Mouse (Mus musculus) lung, postnatal 36 days (tissue): ENCODE data around the gene Plekhm3.

Experiments
- DNase-seq: peaks from one replicate; pipeline ENCODE4 v3.0.0; 2022; ENCODE audit warnings: mixed read lengths

Plekhm3 gene

DNA sequence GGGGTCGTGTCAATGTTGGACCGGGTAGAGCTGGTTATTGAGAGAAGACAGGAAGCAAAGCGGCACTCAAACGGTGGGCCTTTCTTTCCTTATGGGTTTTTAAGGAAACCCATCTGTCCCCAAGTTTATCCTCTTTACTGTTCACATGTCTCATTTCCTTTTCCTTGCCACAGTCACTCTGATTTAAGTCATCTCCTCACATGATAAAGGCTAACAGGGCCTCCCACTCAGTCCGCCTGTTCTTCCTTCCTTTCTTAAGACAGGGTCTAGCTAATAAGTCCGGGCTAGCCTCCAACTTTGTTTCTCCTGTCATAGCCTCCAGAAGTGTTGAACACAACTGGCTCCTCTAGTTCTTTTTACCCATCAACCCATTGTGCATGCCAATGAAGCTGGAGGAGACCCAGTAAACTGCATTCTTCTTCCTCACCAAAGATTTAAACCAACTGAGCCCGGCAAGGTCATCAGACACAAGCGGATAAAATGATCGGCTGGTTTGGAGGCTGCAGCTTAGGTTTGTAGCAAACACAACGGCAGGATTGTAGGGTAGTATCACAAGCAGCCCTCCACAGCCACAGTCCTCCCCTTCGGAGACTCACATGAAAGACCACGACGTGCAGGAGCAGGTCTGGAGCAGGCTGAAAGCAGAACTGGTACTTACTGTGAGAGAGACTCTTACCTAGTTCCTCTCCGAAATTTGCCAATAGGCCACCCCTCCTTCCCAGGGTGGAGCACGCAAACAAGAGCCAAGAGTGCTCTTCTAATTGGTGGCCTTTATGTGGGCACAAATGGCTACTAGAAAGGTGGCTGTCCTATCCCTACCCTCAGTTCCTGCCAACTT lies 29.0 kb downstream of the Plekhm3 start:
- peak; percentile 70 for DNase-seq

DNA sequence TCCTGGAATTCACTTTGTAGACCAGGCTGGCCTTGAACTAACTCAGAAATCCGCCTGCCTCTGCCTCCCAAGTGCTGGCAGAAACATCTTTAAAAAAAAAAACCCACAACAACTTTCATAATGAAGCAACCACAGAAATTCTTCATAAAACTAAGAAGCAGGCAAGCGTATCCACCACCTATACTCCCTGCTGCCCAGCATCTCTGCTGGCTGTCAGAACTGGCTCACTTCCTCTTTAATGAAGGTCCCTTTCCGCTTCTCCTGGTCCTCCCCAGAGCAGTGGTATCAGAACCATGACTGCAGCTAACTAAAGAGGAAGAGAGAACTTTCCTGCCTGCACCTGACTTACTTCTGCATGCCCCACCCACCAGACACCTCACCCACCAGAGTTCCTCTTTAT lies 31.0 kb downstream of the Plekhm3 start:
- peak; percentile 73 for DNase-seq

DNA sequence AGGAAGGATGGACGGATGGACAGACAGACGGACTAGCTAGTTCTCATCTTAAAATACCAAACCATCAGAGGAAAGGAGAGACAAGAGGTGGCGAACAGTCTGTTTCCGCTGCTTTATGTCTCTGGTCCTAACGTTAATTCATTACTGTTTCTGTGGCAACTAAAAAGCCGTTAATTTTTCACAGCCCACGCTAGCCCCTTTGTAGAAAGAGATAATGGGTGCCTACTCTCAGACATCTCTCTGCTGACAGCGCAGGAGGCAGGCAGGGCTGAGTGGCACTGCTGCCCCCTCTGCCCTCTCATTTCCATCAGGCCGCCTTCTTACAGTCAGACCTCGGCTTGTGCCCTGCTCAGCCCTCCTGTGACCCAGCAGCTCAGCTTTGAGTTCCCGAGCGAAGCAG lies 32.3 kb downstream of the Plekhm3 start:
- no peak for DNase-seq

GRCm38 (mm10) chr1:64918810-64919528 lies 37.7 kb downstream of the Plekhm3 start:
- DNase-seq = peak; percentile 49

DNA sequence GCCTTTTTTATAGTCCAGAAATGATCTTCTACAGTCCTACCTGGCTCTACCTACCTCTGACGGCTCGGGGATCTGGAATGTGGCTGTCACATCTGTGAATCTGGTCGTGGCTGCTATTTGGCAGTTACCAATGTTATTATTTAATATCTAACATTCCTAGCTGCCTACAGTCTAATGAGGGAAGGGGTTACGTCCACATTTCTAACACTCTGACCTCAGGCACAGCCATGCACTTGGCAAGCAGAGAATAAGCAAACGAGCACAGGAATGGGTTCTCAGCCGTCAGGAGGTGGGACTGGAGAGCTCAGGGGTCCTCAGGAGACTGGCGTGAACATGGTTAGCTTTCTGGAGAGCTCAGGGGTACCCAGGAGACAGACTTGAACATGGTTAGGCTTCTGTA lies 38.7 kb downstream of the Plekhm3 start:
- DNase-seq = no peak

DNA sequence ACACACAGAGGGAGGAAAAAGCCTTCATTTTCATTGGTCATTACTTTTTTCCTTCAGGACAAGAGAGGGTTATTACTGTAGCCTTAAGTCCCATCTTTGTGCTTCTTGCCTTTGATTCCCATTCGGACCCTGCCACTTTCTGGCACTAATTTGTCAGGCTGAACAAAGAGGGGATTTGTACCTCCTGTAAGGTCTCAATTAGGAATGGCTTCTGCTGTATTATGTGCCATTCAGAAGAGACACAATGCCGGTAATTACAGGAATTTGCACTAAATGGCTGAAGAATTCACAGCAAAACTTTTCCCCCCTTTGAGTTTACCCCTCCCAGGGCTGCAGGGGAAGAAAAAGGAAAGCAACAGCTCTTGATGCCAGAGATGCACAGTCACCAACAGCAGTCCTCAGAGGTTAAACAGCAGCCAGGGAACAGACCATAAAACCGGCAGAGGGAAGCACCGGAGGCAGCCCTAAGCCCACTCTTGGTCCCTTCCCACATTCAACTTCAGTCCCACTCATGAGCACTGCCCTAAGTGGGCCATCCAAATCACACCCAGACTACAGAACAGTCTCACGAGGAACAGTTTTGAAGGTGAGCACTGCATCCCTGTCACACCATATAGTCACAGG lies 39.6 kb downstream of the Plekhm3 start:
- DNase-seq = no peak

DNA sequence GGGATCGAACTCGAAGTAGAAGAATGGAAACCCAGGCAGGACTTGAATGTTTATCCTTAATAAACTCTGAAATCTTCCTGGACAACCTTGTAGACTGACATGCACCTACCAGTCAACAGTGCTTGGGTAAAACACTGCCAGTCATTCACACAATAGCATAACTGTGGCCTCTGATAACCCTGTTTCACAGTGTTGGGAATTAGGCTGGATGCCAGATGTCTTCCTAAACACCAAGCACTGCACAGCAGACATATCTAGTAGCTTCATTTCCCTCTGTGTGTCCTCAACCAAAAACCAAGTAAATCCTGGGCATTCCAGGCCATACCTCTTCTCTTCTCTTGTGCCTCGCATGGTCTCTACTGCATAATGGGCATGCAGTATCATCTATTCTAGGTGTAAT lies 42.3 kb downstream of the Plekhm3 start:
- DNase-seq = no peak

GRCm38 (mm10) chr1:64907740-64908139 lies 48.9 kb downstream of the Plekhm3 start:
- peak; percentile 32 for DNase-seq

GRCm38 (mm10) chr1:64906226-64906625 lies 50.4 kb downstream of the Plekhm3 start:
- no peak for DNase-seq

DNA sequence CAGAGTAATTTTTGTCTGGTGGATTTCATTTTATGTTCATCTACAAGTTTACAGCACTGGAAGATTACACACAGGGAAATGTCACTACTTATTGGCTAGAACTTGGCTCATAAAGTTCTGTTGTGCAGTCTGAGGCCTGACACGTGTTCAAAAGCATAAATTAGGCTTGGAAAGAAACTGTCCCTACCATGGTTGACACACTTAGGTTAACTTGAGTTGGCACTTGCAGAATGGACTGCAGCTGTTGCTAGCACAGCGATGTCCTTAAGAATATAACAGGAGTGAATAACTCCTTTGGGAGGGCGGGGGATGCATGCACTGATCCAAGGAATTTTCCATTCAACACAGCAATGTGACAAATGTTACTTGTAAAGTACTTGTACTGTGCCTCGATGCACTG lies 53.2 kb downstream of the Plekhm3 start:
- no peak for DNase-seq

- DNase-seq = no peak
These were observed 53.8 kb downstream of the Plekhm3 start for GRCm38 (mm10) chr1:64902804-64903203.

DNA sequence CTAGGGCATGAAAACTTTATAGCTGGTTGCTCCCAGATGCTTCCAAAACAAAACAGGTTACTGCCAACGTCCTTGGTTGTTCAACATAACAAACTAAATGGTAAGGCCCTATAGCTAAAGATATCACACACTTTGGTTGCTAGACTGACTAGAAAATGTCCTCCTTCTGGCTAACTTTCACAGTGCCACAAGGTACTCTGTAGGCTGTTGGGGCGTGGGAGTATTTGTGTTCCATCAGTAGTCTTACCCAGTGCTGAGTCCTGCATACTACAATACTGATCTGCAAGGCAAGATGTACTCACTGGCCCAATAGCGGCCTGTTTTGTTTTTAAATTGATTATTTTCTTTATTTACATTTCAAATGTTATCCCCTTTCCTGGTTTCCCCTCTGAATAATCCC lies 56.9 kb downstream of the Plekhm3 start:
- no peak for DNase-seq

DNA sequence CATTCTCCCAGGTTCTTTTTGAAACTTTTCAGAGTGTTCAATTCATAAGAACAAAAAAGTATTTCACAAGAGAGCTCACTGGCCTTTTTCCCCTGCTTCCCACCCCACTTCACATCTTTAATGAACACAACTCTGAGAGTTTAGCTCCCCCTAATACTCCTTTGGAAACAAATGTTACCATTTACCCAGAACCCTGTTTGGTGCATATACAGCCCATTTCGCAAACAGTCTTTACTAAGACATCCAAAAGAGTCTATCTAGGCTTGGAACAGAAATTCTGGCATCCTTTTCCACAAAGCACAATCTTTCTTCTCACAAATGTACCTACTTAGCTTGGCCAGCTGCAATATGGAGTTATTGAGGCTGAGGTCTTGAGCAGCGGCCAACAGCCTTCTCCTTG lies 59.1 kb downstream of the Plekhm3 start:
- DNase-seq = no peak

DNA sequence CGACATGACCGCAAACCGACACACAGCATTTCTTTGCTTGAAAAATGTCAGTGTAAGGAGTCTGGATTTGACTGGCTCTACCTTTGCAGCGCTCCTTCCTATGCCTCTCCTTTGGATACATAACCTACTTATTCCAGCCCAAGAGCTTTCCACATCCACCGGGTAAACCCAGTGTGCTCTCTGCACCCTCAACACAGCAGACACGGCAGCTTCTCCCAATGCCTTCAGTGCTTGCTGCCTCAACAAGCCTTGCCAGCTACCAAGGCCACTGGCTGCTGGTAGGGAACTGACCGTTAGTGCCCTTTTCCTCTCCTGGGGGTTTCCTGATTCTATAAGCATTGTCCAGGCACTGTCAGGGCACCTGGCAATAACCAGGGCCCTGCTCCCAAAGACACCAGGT lies 62.8 kb downstream of the Plekhm3 start:
- DNase-seq = no peak

DNA sequence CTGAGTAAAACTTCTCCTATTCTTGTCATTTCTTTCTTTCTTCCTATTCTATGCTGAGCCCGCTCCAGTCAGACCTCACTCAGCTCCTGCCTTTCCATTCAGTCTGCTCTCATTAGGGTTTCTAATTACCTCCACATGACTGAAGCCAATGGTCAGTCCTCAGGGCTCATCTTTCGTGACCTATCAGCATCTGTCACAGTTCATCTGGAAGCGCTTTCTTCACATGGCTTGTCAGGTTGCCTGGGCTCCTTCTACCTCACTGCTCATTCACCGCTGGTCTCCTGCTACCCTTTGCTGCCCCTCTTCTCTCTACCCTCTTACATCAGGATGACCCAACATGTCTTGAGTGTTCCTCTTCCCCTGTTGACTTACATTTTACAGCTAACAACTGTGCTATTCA lies 65.3 kb downstream of the Plekhm3 start:
- DNase-seq = no peak

DNA sequence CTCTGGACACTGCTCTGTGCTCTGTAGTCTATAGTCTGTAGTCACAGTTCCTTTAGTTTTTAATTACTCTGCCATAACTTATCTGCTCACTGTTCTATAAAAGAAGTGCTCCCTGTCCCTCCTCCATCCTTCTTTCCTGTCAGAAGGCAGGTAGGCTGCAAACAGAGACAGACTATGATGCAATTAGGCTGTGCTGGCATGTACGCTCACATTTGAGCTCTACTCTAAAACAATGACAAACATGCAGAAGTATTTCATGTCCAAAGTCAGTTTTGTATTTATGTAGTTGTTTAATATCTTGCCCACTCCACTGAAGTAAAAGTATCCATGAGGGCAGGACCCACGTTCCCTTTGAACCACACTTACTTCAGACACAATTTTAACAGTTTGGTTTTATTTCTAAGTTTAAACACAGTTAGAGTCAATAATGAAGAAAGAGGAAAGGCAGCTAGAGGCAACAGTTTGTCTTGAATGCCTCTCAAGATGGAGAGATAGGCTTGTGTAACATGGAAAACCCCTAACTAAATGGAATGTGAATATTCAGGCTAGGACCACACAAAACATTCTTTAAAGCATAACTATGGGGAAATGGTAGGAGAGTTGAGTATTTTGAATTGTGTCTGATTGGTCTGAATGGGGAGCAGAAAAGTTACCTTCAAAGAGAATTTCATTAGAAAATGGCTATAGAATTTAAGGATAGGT lies 69.0 kb downstream of the Plekhm3 start:
- peak; percentile 46 for DNase-seq

DNA sequence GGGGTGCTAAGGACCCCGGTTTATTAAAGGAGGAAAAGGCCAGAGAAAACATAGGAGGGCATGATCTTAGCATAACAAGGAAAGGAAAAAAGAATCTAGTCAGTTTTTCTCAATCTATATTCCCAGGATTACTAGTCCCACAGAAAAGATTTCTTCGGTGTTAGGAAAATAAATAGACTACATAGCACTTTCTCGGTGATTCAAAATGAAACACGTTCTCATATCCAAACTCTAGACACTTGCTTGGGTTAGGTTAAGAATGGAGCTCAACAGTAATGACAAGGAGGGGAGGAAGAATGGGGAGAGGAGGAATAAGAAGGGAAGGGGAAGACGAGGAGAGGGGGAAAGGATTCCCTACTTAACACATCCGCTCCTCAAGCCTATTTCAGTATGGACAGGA lies 69.9 kb downstream of the Plekhm3 start:
- DNase-seq = no peak

DNA sequence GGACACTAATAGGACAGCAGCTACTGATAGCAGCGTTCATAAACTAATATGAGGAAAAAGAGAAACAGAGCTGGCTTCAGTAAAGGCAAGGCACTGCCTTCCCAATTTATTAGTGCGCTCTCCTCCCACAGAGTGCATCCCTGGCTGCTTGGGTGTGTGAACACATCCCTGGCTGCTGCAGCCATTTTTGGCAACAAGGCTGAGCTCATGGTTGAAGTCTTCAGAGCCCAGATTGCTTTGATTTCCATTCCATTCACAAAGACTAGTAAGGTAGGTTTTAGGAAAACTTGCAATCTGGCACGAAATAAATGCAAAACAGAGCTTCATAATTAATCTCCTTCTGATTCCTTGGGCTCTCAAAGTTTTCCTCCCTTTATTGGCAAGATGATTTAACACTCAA lies 71.3 kb downstream of the Plekhm3 start:
- DNase-seq = no peak

- no peak for DNase-seq
These were observed 72.6 kb downstream of the Plekhm3 start for GRCm38 (mm10) chr1:64884007-64884406.

DNA sequence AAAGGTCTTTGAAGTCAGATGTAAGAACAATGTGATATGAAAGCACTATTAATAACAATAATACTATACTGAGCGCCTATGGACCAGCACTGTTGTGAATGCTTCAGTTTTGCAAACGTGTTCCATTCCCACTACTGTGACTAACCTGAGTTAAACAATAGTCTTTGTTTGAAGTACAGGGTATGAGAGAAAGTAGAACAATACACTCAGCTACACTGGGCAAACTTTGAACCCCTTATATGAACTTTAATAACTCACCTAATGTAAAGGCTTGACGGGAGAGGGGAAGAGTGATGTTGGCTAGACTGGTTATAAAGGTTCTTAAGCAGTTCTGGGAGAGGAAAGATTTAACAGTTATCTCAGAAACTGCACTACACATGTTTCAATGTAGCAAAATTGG lies 76.0 kb downstream of the Plekhm3 start:
- no peak for DNase-seq

DNA sequence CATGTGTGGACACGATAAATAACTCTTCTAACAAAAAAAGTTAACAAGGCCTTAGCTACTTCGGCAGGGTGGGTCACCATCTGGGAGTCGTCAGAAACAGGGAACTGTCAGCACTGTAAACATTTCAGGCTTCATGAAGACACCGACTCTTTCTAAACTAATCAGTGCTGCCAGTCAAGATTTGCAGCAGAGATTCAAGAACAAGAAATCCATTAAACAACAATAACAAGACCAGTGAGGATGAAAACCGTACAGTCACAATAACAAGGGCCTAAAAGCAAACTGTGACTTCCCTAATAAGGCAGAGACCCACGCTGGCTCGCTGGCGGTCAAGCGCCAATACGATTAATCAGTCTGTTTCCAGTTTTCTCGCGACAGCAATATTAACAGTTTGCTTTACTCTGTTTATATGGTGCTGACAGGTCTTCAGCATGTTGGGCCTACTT lies 77.8 kb downstream of the Plekhm3 start:
- DNase-seq = peak; percentile 30

DNA sequence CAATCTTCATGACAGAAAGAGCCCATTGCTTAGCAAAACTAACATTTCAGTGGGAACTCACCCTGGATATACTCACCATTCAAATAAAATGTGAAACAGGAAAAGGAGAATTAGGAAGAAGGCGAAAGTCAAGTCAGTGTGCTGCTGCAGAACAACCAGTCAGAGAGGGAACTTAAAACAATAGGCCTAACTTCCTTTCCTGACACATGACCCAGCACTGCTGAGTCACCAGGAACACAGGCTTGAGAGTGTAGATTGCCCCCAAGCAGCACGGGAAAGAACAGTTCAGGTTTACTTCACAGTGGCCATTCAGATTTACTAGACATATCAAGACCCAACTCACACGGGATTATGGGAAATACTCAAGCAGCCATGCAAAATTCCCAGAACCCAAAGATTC lies 80.3 kb downstream of the Plekhm3 start:
- DNase-seq = peak; percentile 64

- peak; percentile 16 for DNase-seq
These were observed 80.9 kb downstream of the Plekhm3 start for GRCm38 (mm10) chr1:64875712-64876111.
